Mouse (Mus musculus): ENCODE results near the gene Rufy4.

Rufy4 gene

GRCm38 (mm10) chr1:74107931-74108618, 17.3 kb upstream of the Rufy4 start:
- no peak for DNase-seq

GRCm38 (mm10) chr1:74109670-74110069, 15.7 kb upstream of the Rufy4 start:
- DNase-seq = no peak

GRCm38 (mm10) chr1:74110932-74111695, 14.2 kb upstream of the Rufy4 start:
- no peak for DNase-seq

- DNase-seq = no peak
Observed at GRCm38 (mm10) chr1:74111696-74112030, 13.7 kb upstream of the Rufy4 start.

- DNase-seq = no peak
Observed at GRCm38 (mm10) chr1:74113071-74113470, 12.3 kb upstream of the Rufy4 start.

- DNase-seq = no peak
Observed at GRCm38 (mm10) chr1:74117876-74118275, 7.5 kb upstream of the Rufy4 start.

GRCm38 (mm10) chr1:74119115-74119514, 6.2 kb upstream of the Rufy4 start:
- DNase-seq = no peak

GRCm38 (mm10) chr1:74121138-74121537, 4.2 kb upstream of the Rufy4 start:
- no peak for DNase-seq

- DNase-seq = peak; percentile 68
Observed at GRCm38 (mm10) chr1:74121821-74122576, 3.3 kb upstream of the Rufy4 start.

- DNase-seq = no peak
Observed at GRCm38 (mm10) chr1:74123215-74123614, 2.1 kb upstream of the Rufy4 start.

- DNase-seq = no peak
Observed at GRCm38 (mm10) chr1:74124021-74124981, 1.0 kb upstream of the Rufy4 start, which contains the start of gene Tns1. Gene Tns1 (minus strand): TSS chr1:74124449.

GRCm38 (mm10) chr1:74130883-74131659, 5.7 kb downstream of the Rufy4 start:
- DNase-seq = no peak

- no peak for DNase-seq
Observed at GRCm38 (mm10) chr1:74132011-74132410, 6.7 kb downstream of the Rufy4 start.

GRCm38 (mm10) chr1:74133954-74134353, 8.6 kb downstream of the Rufy4 start:
- peak; percentile 36 for DNase-seq

- no peak for DNase-seq
Observed at GRCm38 (mm10) chr1:74135326-74135950, 10.1 kb downstream of the Rufy4 start.

- no peak for DNase-seq
Observed at GRCm38 (mm10) chr1:74139415-74139814, 14.1 kb downstream of the Rufy4 start.

- DNase-seq = no peak
Observed at GRCm38 (mm10) chr1:74141781-74142180, 16.4 kb downstream of the Rufy4 start.

GRCm38 (mm10) chr1:74149106-74149885, 24.0 kb downstream of the Rufy4 start:
- DNase-seq = no peak

- no peak for DNase-seq
Observed at GRCm38 (mm10) chr1:74150101-74150500, 24.8 kb downstream of the Rufy4 start.

GRCm38 (mm10) chr1:74151091-74151490, 25.8 kb downstream of the Rufy4 start:
- no peak for DNase-seq
